Mouse (Mus musculus): Measurements from ENCODE around the gene Adamtsl3.

DNA sequence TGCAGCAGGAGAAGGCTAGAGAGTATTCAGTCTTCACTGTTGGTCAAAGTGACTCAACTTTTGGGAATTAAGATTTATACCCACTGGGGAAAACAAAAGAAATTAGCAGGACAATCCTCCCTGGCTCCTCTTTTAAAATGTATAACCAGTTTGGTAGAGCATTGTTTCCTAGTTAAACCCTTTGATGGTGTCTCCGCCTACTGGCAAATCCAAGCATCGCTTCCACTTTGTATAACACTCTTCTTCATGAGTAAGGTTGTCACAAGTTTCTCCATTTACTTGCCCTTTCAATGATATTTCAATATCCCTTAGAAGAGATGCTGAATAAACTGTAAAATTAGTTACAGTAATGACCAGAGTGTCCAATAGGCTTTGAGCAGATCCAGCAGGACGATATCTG, 274.1 kb downstream of the Adamtsl3 start:
- TF ChIP-seq CTCF (IDR thresholded peaks at IDR 0.05; ENCODE audit: control insufficient read depth, insufficient read depth, insufficient replicate concordance, low read depth, low read length) = no peak
- TF ChIP-seq POLR2A (IDR thresholded peaks at IDR 0.05; ENCODE audit: control insufficient read depth, low read depth, low read length) = no peak

Data from testis, adult 2 months (tissue).